In genomic region chr19:37866994-37867393, GRCm38 (mm10) we compare ENCODE assay signal across 17 mouse cellular contexts.
"Had no signal": no experiment of that assay in that cellular context is flagged by ENCODE, and none has a peak within 500 bp of the region (broad histone marks: within the 10 kb centered on the region; RNA-seq: fewer than 3 reads in every experiment).

No protein-coding gene starts in this region.

- H3K9me3 ChIP-seq: limb, embryonic 12.5 days; limb, embryonic 15.5 days; midbrain, embryonic 12.5 days; neural tube, embryonic 13.5 days had no signal

- H3K9ac ChIP-seq: limb, embryonic 12.5 days; limb, embryonic 15.5 days; lung, embryonic 14.5 days; midbrain, embryonic 12.5 days; neural tube, embryonic 13.5 days had no signal

- H3K27ac ChIP-seq: limb, embryonic 12.5 days; limb, embryonic 15.5 days; macrophage; midbrain, embryonic 12.5 days; neural tube, embryonic 13.5 days had no signal

- H3K27me3 ChIP-seq: limb, embryonic 12.5 days; limb, embryonic 15.5 days; midbrain, embryonic 12.5 days; neural tube, embryonic 13.5 days had no signal

- H3K4me1 ChIP-seq: limb, embryonic 12.5 days; limb, embryonic 15.5 days; midbrain, embryonic 12.5 days; neural tube, embryonic 13.5 days had no signal

- DNase-seq: kidney, adult 18-20 months; kidney, postnatal 14 days; kidney, postnatal 4 days; left cerebral cortex, postnatal 4 days; lung, embryonic 14.5 days; thymus, adult 2 months; thymus, postnatal 14 days had no signal

- H3K36me3 ChIP-seq: limb, embryonic 12.5 days; limb, embryonic 15.5 days; midbrain, embryonic 12.5 days; neural tube, embryonic 13.5 days had no signal

- ATAC-seq: inflammation-experienced regulatory T-cells, adult 6 months; intestine, embryonic 16.5 days; lung, postnatal 0 days; midbrain, embryonic 16.5 days had no signal

- H3K4me2 ChIP-seq: limb, embryonic 12.5 days; limb, embryonic 15.5 days; lung, embryonic 14.5 days; midbrain, embryonic 12.5 days; neural tube, embryonic 13.5 days had no signal

- H3K4me3 ChIP-seq: limb, embryonic 12.5 days; limb, embryonic 15.5 days; midbrain, embryonic 12.5 days; myocyte; neural tube, embryonic 13.5 days had no signal
